Mouse (Mus musculus): Measurements from ENCODE around the gene Lrrn2.
"Not testable (repeated sequence)": the region's sequence is repeated elsewhere in the genome, so short reads cannot be mapped to it uniquely, and the experiment has no call there.

Lrrn2 gene

GRCm38 (mm10) chr1:132928907-132929250 lies 48.8 kb downstream of the Lrrn2 start:
- in situ Hi-C loops (cut with MboI, MseI), result no loop called here

GRCm38 (mm10) chr1:132930291-132930690 lies 50.2 kb downstream of the Lrrn2 start:
- in situ Hi-C loops (cut with MboI, MseI), result no loop called here

- in situ Hi-C loops (cut with MboI, MseI), result no loop called here
Measured at GRCm38 (mm10) chr1:132932421-132932820, 52.3 kb downstream of the Lrrn2 start.

- in situ Hi-C loops (cut with MboI, MseI), result no loop called here
Measured at GRCm38 (mm10) chr1:132934856-132935255, 54.8 kb downstream of the Lrrn2 start.

- in situ Hi-C loops (cut with MboI, MseI), result no loop called here
Measured at GRCm38 (mm10) chr1:132937296-132938030, 57.4 kb downstream of the Lrrn2 start.

- in situ Hi-C loops (cut with MboI, MseI), result no loop called here
Measured at GRCm38 (mm10) chr1:132938975-132939374, 58.9 kb downstream of the Lrrn2 start.

- in situ Hi-C loops (cut with MboI, MseI), result no loop called here
Measured at GRCm38 (mm10) chr1:132945826-132946225, 65.8 kb downstream of the Lrrn2 start.

GRCm38 (mm10) chr1:132947811-132948210 lies 67.7 kb downstream of the Lrrn2 start:
- in situ Hi-C loops (cut with MboI, MseI), result no loop called here

- in situ Hi-C loops (cut with MboI, MseI), result loop anchor here (25.0 kb wide), 1 partner anchor 1055 kb away; no protein-coding TSS in a partner anchor
Measured at GRCm38 (mm10) chr1:132956809-132957208, 76.7 kb downstream of the Lrrn2 start.

GRCm38 (mm10) chr1:132961751-132962150 lies 81.7 kb downstream of the Lrrn2 start:
- in situ Hi-C loops (cut with MboI, MseI), result loop anchor here (10.0 to 25.0 kb wide), 2 partner anchors 207 to 1051 kb away; no protein-coding TSS in a partner anchor

- in situ Hi-C loops (cut with MboI, MseI), result loop anchor here (10.0 to 25.0 kb wide), 2 partner anchors 209 to 1048 kb away; no protein-coding TSS in a partner anchor
Measured at GRCm38 (mm10) chr1:132964106-132964505, 84.0 kb downstream of the Lrrn2 start.

- in situ Hi-C loops (cut with MboI, MseI), result loop anchor here (10.0 to 25.0 kb wide), 2 partner anchors 210 to 1048 kb away; no protein-coding TSS in a partner anchor
Measured at GRCm38 (mm10) chr1:132964691-132965090, 84.6 kb downstream of the Lrrn2 start.

- in situ Hi-C loops (cut with MboI, MseI), result loop anchor here (10.0 to 25.0 kb wide), 2 partner anchors 214 to 1044 kb away; no protein-coding TSS in a partner anchor
Measured at GRCm38 (mm10) chr1:132968659-132969058, 88.6 kb downstream of the Lrrn2 start.

GRCm38 (mm10) chr1:132977402-132977801 lies 97.3 kb downstream of the Lrrn2 start:
- in situ Hi-C loops (cut with MboI, MseI), result no loop called here

- in situ Hi-C loops (cut with MboI, MseI), result no loop called here
Measured at GRCm38 (mm10) chr1:132981232-132981631, 101.2 kb downstream of the Lrrn2 start.

- in situ Hi-C loops (cut with MboI, MseI), result no loop called here
Measured at GRCm38 (mm10) chr1:132982728-132983127, 102.7 kb downstream of the Lrrn2 start.

GRCm38 (mm10) chr1:132988556-132989459 lies 108.7 kb downstream of the Lrrn2 start:
- in situ Hi-C loops (cut with MboI, MseI), result not testable (repeated sequence)
